Mouse (Mus musculus) embryonic facial prominence, embryonic 11.5 days (tissue): ENCODE results near the gene Jph4. TPM values are rescaled to one million over a fixed set of nuclear protein-coding genes. Genes with fewer than 3 reads are reported as not detected.

Experiments
- ATAC-seq: fragments of 200-750 bp; cut with Nextera tagmentation; replicated peaks from 2 replicates; pipeline ENCODE4 v1.8.0; 2017; ENCODE audit warnings: low read depth; ENCODE audit not compliant: insufficient number of reproducible peaks, low FRiP score, low TSS enrichment
- DNase-seq: peaks from one replicate; pipeline ENCODE4 v3.0.0-alpha.2; 2015; ENCODE audit warnings: low spot score
- H3K27ac ChIP-seq: fragments of 300-500 bp; sonication (generic); replicated peaks from 2 replicates; pipeline ENCODE4 v1.5.1; 2014; ENCODE audit warnings: mild to moderate bottlenecking, low read depth, low read length, control low read depth
- H3K27me3 ChIP-seq: fragments of 300-500 bp; sonication (generic); 2 replicates; pipeline ENCODE4 v1.6.1; 2014; ENCODE audit warnings: mild to moderate bottlenecking, low read length, moderate library complexity, mixed read lengths; ENCODE audit not compliant: control insufficient read depth, insufficient read depth
- H3K36me3 ChIP-seq: fragments of 300-500 bp; sonication (generic); replicated peaks from 2 replicates; pipeline ENCODE4 v1.6.1; 2014; ENCODE audit warnings: low read depth, mild to moderate bottlenecking, low read length, moderate library complexity, mixed read lengths; ENCODE audit not compliant: control insufficient read depth, insufficient read depth
- H3K4me1 ChIP-seq: fragments of 300-500 bp; sonication (generic); 2 replicates; pipeline ENCODE4 v1.6.1; 2014; ENCODE audit warnings: low read length, mixed read lengths; ENCODE audit not compliant: control insufficient read depth, insufficient read depth
- H3K4me2 ChIP-seq: fragments of 300-500 bp; sonication (generic); 2 replicates; pipeline ENCODE4 v1.6.1; 2014; ENCODE audit warnings: low read depth, mild to moderate bottlenecking, control low read depth, low read length, moderate library complexity
- H3K4me3 ChIP-seq: fragments of 300-500 bp; sonication (generic); 2 replicates; pipeline ENCODE4 v1.5.1; 2014; ENCODE audit warnings: low read depth, low read length, control low read depth
- H3K9ac ChIP-seq: fragments of 300-500 bp; sonication (generic); replicated peaks from 2 replicates; pipeline ENCODE4 v1.6.1; 2014; ENCODE audit warnings: mild to moderate bottlenecking, control low read depth, low read length
- H3K9me3 ChIP-seq: fragments of 300-500 bp; sonication (generic); replicated peaks from 2 replicates; pipeline ENCODE4 v1.6.1; 2016; ENCODE audit warnings: mild to moderate bottlenecking, low read length, inconsistent platforms, mixed read lengths; ENCODE audit not compliant: control insufficient read depth
- WGBS: fragments of 180-500 bp; shearing (Covaris S2); extraction: QIAGEN DNeasy Blood & Tissue Kit; methylation state at CpG from one replicate; pipeline ENCODE4 v1.1.7; 2014; 5-methylcytosine and 5-hydroxymethylcytosine counted together
- polyA plus RNA-seq: library from polyadenylated mRNA; unstranded; fragments of >200 nt; fragmentation: Nextera tagmentation; extraction: Ambion mirVana; gene quantifications from 2 replicates; pipeline ENCODE4 v1.2.1, GENCODE M21; 2014

Gene Jph4
- polyA plus RNA-seq, 1 experiment from 2014 or later: 1.2 TPM

- under 1% methylated on average over 39 of the region's 39 CpGs for WGBS
- Histone ChIP-seq H3K4me2 (peak within 1 kb of the TSS; percentile 90), H3K27me3 (peaks cover 4% of the 10 kb centered on the region), H3K27ac (no peak within 1 kb of the TSS), H3K4me1 (peaks cover 9% of the 10 kb centered on the region; the same call in 1 of the 2 replicates), H3K9me3 (no peaks in the 10 kb centered on the region), H3K36me3 (no peaks in the 10 kb centered on the region), H3K9ac (peak within 1 kb of the TSS; percentile 76), H3K4me3 (peak within 1 kb of the TSS; percentile 44)
- ATAC-seq (peak; percentile 34; the same call in 1 of the 2 replicates), DNase-seq (peak; percentile 80)
Observed at GRCm38 (mm10) chr14:55105836-55106809, 10.6 kb downstream of the Jph4 start, which contains the start of gene Ap1g2. Gene Ap1g2, minus strand, starts transcription at chr14:55106593.

- Histone ChIP-seq H3K36me3 (no peaks in the 10 kb centered on the region), H3K4me1 (peaks cover 9% of the 10 kb centered on the region; the same call in 1 of the 2 replicates), H3K4me2 (peak overlapping the region; percentile 90), H3K27ac (peak overlapping the region; percentile 35; the same call in 1 of the 2 replicates), H3K9ac (peak overlapping the region; percentile 76; the same call in 1 of the 2 replicates), H3K9me3 (no peaks in the 10 kb centered on the region), H3K4me3 (peak overlapping the region; percentile 44), H3K27me3 (peaks cover 4% of the 10 kb centered on the region)
- ATAC-seq: no peak
- peak; percentile 56 for DNase-seq
- 1% methylated on average over 7 of the region's 7 CpGs for WGBS
Observed at GRCm38 (mm10) chr14:55105386-55105785, 11.3 kb downstream of the Jph4 start.

DNA sequence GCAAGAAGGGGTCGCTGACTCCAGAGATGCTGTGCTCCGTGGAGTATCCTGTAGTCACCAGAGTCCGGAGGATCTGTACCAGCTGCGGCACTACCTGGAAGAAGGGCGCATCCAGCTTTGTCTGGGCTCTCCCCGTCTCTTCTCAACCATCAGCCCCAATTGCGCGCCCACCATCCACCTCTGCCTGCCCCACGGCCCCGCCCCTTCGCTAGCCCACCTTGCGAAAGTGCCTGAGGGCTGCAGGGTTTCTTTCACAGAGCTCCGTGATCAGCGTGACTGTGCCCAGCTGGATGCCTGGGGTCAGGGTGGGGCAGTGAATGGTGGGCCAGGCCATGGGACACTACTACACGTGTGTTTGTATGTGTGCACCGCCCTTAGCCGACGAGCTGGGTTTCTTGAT lies 12.4 kb downstream of the Jph4 start:
- H3K4me2 ChIP-seq: no peak overlapping the region
- whole genome bisulfite sequencing: 81% methylated on average over 18 of the region's 18 CpGs
- no peak overlapping the region for H3K9ac ChIP-seq
- DNase-seq: no peak
- H3K27me3 ChIP-seq: no peaks in the 10 kb centered on the region
- no peaks in the 10 kb centered on the region for H3K36me3 ChIP-seq
- peaks cover 9% of the 10 kb centered on the region; the same call in 1 of the 2 replicates for H3K4me1 ChIP-seq
- no peaks in the 10 kb centered on the region for H3K9me3 ChIP-seq
- no peak overlapping the region for H3K27ac ChIP-seq
- H3K4me3 ChIP-seq: no peak overlapping the region
- no peak for ATAC-seq

DNA sequence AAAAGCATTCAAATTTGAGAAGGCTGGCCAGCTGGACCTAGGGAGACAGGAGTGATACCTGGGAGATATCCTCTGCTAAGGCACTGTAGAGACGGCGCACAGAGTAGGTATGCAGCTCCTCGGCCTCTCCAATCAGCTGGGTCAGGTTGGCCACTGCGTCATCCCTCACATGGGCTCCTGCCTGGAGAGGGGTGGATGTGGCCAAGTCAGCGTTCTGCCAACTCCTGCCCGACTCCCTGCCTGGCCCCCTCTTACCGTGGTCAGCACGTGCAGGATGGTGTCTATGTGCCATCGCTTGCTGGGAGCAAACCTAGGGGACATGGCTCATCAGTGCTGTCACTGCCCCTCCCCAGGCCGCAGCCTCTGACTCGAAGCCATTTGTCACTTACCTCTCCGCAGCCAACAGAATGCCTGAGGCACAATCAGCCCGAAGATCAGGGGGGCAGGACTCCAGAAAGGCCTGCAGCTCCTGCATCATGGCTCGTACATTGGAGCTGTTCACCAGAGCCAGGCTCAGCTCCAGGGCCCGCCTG lies 14.4 kb downstream of the Jph4 start:
- ATAC-seq (no peak), DNase-seq (no peak)
- no peaks in the 10 kb centered on the region for H3K36me3 ChIP-seq
- WGBS: 82% methylated on average over 15 of the region's 15 CpGs
- no peaks in the 10 kb centered on the region for H3K27me3 ChIP-seq
- H3K9ac ChIP-seq: no peak overlapping the region
- H3K27ac ChIP-seq: no peak overlapping the region
- no peaks in the 10 kb centered on the region for H3K9me3 ChIP-seq
- H3K4me2 ChIP-seq: no peak overlapping the region
- H3K4me3 ChIP-seq: no peak overlapping the region
- H3K4me1 ChIP-seq: peaks cover 4% of the 10 kb centered on the region; the same call in 1 of the 2 replicates

- 56% methylated on average over 4 of the region's 4 CpGs for WGBS
- Histone ChIP-seq H3K27me3 (no peaks in the 10 kb centered on the region), H3K9me3 (no peaks in the 10 kb centered on the region), H3K4me1 (peaks cover 4% of the 10 kb centered on the region; the same call in 1 of the 2 replicates), H3K4me3 (no peak overlapping the region), H3K36me3 (no peaks in the 10 kb centered on the region), H3K27ac (no peak overlapping the region), H3K4me2 (no peak overlapping the region), H3K9ac (no peak overlapping the region)
- DNase-seq (peak; percentile 70), ATAC-seq (no peak)
Observed at GRCm38 (mm10) chr14:55101592-55101991, 15.1 kb downstream of the Jph4 start.

DNA sequence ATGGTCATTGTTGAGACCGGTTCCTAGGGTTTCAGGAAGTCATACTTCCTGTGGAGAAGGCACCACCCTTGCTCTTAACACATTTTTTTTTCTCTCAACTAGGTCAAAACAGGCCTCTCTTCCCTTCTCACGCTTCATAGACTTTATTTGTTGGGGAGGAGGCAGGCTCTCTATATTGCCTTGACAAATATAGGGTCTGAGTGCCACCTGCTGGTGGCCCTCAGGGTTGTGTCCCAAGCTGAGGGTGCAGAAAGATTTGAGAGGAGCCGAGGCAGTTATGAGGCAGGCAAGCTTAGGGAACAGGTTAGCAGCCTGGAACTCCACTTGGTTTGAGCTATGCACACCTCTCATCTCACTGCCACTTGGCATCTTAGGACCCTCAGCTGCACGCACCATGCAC lies 18.7 kb downstream of the Jph4 start:
- Histone ChIP-seq H3K27ac (no peak overlapping the region), H3K36me3 (no peaks in the 10 kb centered on the region), H3K4me3 (no peak overlapping the region), H3K9me3 (no peaks in the 10 kb centered on the region), H3K4me2 (no peak overlapping the region), H3K4me1 (no peaks in the 10 kb centered on the region), H3K9ac (no peak overlapping the region), H3K27me3 (no peaks in the 10 kb centered on the region)
- ATAC-seq: no peak
- 67% methylated on average over 4 of the region's 4 CpGs for WGBS
- peak; percentile 62 for DNase-seq

DNA sequence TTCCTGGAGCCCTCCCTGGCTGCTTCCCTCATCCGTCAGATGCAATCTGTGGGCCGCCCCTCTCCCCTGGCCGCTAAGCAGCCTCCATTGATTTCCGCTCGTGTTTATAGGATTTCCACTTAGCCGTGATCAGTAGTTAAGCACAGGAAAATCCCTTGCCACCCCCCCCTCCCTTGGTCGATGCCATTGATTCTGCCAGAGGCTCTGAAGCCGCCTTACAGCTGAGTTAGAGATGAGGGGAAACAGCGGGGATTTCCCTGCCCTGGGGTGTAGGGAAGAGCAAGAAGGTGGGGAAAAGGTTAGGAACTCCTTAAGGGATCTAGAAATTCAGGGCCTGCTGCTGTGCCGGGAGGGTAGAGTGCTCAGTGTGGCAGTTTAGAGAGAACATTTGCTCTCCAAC lies 19.1 kb downstream of the Jph4 start:
- H3K4me1 ChIP-seq: no peaks in the 10 kb centered on the region

More for the DNA sequence above, 19.1 kb downstream of the Jph4 start:
- H3K9ac ChIP-seq: no peak overlapping the region
- H3K27me3 ChIP-seq: no peaks in the 10 kb centered on the region
- DNase-seq (no peak), ATAC-seq (no peak)
- H3K36me3 ChIP-seq: no peaks in the 10 kb centered on the region
- no peak overlapping the region for H3K27ac ChIP-seq
- no peaks in the 10 kb centered on the region for H3K9me3 ChIP-seq
- H3K4me2 ChIP-seq: no peak overlapping the region
- WGBS: 64% methylated on average over 10 of the region's 10 CpGs
- H3K4me3 ChIP-seq: no peak overlapping the region
